Mouse (Mus musculus): ENCODE measurements around the gene Lmod3.
A peak's percentile ranks its signal among the peaks of the same experiment; 100 is the strongest.

The Lmod3 gene

GRCm38 (mm10) chr6:97226083-97226491 is 26.5 kb downstream of the Lmod3 start:
- no peak for DNase-seq (ENCODE audit: low read depth)

GRCm38 (mm10) chr6:97224505-97224904 is 28.1 kb downstream of the Lmod3 start:
- no peak for DNase-seq (ENCODE audit: low read depth)

GRCm38 (mm10) chr6:97223566-97223965 is 29.0 kb downstream of the Lmod3 start:
- no peak for DNase-seq (ENCODE audit: low read depth)

GRCm38 (mm10) chr6:97222931-97223467 is 29.6 kb downstream of the Lmod3 start:
- peak; percentile 79 for DNase-seq (ENCODE audit: low read depth)

DNA sequence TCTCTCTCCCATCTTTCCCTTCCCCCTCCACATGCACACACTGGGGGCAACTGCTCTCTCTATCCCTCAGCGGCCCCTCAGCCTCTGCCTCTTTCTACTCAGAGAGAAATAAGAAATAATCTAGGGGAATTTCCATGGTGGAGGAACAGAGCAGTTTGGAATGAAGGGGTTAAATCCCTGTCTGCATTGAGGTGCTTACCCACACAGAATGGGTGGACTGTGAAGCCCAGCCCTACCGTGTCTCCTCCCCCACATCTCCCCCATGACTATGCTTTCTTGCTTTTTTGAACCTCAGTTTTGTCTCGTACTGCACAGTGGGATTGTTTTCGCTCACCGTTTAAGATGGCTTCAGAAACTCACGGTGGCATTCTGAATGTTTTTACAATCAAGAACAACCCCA is 30.2 kb downstream of the Lmod3 start:
- peak; percentile 35 for DNase-seq (ENCODE audit: low read depth)

DNA sequence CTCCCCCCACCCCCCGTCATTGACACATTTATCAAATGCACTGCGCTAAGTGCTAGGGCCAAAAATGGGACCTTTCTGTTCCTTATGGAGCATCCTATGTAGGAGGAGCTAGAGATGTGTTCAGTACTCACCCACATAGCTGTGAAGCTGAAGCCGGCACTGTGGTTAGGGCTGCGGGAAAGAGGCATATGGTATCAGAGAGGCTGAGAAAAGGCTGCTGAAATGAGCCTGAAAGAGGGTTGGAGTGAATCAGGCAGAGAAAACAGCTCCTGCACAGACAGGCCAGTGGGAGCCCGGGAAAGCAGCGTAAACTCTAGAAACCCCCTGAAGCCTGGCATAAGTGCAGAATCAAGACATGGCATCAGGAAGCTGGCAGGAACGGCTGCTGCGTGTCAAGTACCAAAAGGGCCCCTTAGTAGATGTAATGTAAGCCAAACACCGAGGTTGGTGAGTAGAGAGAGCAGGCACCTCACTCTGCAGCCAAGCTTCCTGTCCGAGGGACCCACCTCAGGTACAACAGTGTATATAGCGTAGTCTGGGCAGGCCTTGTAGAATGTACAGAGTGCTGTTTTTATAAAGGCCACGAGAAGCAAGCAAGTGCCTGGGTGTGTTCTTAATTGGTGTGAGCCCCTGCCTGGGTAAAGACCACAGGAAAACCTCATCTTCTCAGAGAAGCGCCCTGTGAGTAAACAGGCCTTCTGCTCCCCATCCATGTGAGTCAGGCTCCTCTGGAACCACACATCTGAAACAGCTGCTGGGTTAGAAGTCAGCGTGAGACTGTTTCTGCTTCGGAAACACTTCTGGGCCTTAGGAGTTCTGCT is 31.1 kb downstream of the Lmod3 start:
- peak; percentile 63 for DNase-seq (ENCODE audit: low read depth)

GRCm38 (mm10) chr6:97220672-97221071 is 31.9 kb downstream of the Lmod3 start:
- DNase-seq (ENCODE audit: low read depth) = no peak

GRCm38 (mm10) chr6:97216154-97216821 is 36.3 kb downstream of the Lmod3 start:
- no peak for DNase-seq (ENCODE audit: low read depth)

GRCm38 (mm10) chr6:97211981-97212380 is 40.6 kb downstream of the Lmod3 start:
- DNase-seq (ENCODE audit: low read depth) = peak; percentile 90

DNA sequence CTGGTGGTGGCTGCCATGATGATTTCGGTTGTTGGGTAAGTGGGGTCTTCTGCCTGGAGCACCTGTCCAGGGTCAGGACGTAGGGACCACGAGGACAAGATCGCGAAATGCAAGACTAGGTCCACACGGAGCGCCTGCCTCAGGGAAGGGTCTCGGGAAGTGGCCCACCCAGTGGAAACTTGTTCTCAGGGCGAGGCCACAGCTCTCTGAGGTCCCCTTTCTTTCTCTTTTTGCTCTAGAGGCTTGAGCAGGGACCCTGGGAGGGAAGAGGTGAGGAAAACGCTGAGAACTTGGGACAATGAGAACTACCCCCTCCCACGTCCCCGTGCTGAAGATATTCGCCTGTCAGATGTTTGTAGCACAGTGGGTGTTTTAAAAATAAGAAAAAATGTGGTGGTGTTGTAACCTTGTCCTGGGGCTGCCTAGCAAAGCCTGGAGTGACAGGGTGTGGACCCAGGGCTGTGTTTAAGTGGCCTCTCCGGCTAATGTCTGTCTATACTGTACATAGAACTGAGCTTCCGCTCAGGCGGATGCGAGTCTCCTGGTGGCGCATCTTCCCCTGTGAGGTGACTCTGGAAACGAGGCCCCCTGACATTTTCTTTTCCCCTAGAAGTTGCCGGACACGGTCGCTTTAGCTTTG is 41.5 kb downstream of the Lmod3 start:
- DNase-seq (ENCODE audit: low read depth) = peak; percentile 35

DNA sequence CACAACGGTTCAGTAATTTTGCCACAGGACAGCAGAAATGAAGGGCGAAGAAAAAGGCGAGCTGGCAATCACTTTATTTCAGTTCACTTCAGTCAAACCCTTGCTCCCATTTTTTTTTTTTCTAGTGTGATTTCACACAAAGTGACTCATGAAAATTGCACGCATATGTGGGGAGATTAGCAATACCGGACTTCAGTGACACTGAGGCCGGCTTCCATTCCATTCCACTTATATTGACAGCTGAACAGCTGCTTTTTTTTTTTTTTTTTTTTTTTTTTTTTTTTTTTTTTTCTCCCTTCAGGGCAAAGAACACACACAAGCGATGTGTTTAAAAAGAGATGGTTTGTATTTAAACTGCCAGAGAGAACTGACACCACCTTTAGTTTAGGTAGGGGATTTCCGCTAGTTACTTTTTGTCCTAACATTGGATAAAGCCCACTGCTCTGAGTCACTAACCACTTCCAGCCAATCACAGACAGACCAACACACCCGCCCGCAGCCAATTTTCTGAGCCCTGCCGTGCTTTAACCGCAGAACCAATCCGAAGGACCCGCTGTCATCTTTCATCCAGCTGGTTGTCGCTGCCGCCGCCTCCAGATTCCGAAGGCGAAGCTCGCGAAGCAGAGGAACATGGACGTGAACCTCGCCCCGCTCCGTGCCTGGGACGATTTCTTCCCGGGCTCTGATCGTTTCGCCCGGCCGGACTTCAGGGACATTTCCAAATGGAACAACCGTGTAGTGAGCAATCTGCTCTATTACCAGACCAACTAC is 42.2 kb downstream of the Lmod3 start, which contains the start of gene Arl6ip5:
Gene Arl6ip5, plus strand, starts transcription at position 499 of the 771 bp plus-strand sequence.
- peak; percentile 97 for DNase-seq (ENCODE audit: low read depth)

- no peak for DNase-seq (ENCODE audit: low read depth)
Measured at GRCm38 (mm10) chr6:97209751-97210150, 42.8 kb downstream of the Lmod3 start.

DNA sequence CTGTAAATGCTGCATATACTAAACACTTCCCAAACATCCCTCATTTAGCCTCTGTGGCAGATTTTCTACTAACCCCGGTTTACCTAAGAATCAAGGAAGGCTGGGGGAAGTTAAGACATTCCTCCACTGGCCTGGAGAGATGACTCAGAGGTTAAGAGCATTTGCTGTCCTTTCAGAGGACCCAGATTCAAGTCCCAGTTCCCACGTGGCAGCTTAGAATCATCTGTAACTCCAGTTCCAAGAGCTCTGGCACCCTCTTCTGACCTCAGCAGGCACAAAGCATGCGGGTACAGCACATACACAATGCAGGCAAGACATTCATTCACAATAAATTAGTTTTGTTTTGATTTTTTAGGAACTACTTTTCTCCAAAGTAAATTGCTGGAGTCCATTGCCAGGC is 43.4 kb downstream of the Lmod3 start:
- peak; percentile 55 for DNase-seq (ENCODE audit: low read depth)

- DNase-seq (ENCODE audit: low read depth) = no peak
Measured at GRCm38 (mm10) chr6:97208406-97208805, 44.2 kb downstream of the Lmod3 start.

GRCm38 (mm10) chr6:97207085-97207484 is 45.5 kb downstream of the Lmod3 start:
- peak; percentile 29 for DNase-seq (ENCODE audit: low read depth)

DNA sequence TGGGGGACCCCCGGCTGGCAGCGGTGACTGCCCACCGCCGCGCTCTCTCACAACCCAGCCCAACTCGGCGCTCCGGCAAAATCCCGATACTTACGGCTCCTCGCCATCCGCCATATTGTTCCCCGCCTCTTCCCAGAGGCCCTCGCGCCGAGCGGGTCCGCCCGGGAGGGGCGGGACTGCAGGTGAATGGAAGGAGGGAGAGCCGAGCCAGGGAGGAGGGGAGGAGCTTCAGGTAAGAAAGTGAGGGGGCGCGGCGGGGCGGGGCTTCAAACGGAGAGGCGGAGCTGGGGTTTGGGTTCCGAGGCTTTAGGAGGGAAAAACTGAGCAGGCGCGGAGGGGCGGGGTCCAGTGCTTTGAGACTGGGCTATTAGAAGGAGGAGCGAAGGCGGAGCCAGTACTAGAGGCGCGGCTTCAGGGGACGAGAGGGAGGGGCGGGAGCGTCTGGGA is 47.1 kb downstream of the Lmod3 start, which contains the start of gene Uba3:
Gene Uba3, minus strand, starts transcription at position 209 of the 447 bp plus-strand sequence.
- DNase-seq (ENCODE audit: low read depth) = peak; percentile 100

DNA sequence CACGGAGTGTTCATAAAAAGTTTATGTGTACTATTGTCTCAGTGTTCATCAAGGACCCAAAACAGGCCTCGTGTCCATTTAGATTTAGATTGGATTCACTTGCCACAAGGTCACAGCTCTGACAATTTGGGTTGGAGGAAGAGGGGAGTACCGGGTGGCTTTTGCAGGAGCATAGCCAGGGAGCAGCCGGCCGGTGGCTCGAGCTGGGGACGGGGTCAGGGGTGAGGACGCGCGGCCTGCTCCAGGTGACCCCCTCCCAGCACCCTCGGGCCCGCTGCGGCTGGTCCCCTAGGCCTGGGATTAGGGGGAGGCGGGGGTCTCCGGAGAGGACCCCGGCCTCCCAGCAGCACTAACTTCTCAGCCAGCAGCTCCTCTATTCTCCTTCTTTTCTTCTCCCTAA is 47.6 kb downstream of the Lmod3 start:
- peak; percentile 31 for DNase-seq (ENCODE audit: low read depth)

- peak; percentile 53 for DNase-seq (ENCODE audit: low read depth)
Measured at GRCm38 (mm10) chr6:97204252-97204869, 48.2 kb downstream of the Lmod3 start.

DNA sequence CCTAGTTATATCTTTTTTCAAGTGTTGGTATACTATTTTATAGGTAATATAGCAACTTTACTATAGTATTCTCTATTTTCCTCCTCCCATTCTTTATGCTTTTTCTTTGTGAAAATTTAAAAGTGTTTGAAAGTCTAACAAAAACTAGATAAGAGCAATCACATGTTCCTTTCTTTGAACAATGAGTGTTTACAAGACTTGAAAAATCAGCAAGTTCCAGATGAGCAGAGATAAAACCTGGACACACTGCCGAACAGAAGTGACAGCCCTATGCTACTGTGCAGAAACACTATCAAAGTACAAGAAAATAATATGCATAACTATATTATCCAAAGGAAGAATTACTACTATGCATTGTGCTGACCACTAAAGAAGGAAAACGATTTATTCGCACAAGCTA is 50.1 kb downstream of the Lmod3 start:
- DNase-seq (ENCODE audit: low read depth) = no peak

DNA sequence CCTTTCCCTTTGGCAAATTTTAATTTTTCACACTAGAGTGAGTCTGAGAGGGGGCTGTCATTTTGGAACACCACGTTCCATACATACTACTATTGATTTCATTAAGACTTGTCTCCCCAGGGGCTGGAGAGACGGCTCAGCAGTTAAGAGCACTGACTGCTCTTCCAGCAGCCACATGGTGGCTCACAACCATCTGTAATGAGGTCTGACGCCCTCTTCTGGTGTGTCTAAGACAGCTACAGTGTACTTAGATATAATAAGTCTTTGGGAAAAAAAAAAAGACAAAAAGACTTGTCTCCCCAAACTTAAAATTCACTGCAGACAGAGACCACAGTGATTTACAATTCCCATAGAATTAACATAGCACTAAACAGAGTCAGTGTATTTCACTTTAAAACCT is 52.1 kb downstream of the Lmod3 start:
- no peak for DNase-seq (ENCODE audit: low read depth)

All from NIH3T3 (cell line).